8 mouse cellular contexts compared by ENCODE assay signal in genomic region chr1:125912601-125913600, GRCm38 (mm10). TPM values are rescaled to one million over a fixed set of nuclear protein-coding genes. Genes with fewer than 3 reads are reported as not detected.
DNase-seq lines count a peak whose midpoint lies in the region; ATAC-seq lines count a peak whose summit lies in the region.

Gene Lypd1 (minus strand): TSS chr1:125913101.

- 0 out of 2 replicates have a peak within 1 kb of the TSS, but pooled peaks have one; percentile 28 for H3K9ac ChIP-seq in kidney, embryonic 16.5 days (replicated peaks; ENCODE audit: low read length)
- H3K9ac ChIP-seq in hindbrain, embryonic 12.5 days: peak within 1 kb of the TSS; percentile 51
- H3K9ac ChIP-seq in liver, embryonic 13.5 days: no peak within 1 kb of the TSS

- no peak for DNase-seq in kidney, adult 9 months
- peak; percentile 17 for DNase-seq in embryo, embryonic 9.5 days (ENCODE audit: extremely low spot score)
- DNase-seq in liver, embryonic 13.5 days: no peak
- DNase-seq in urinary bladder, postnatal 10 days (ENCODE audit: low spot score): no peak
- DNase-seq in gastrocnemius, postnatal 36 days: no peak
- no peak for DNase-seq in adrenal gland, adult 2 months

- 5% methylated on average over 30 of the region's 30 CpGs for WGBS in kidney, embryonic 16.5 days
- WGBS in hindbrain, embryonic 12.5 days: 5% methylated on average over 30 of the region's 30 CpGs
- WGBS in liver, embryonic 13.5 days (ENCODE audit: insufficient replicate concordance): 9% methylated on average over 30 of the region's 30 CpGs

- H3K4me2 ChIP-seq in kidney, embryonic 16.5 days (replicated peaks; ENCODE audit: low read depth, low read length): peak within 1 kb of the TSS; percentile 93
- peak within 1 kb of the TSS; percentile 81 for H3K4me2 ChIP-seq in hindbrain, embryonic 12.5 days (replicated peaks)
- H3K4me2 ChIP-seq in liver, embryonic 13.5 days: peak within 1 kb of the TSS; percentile 63

- peaks cover 40% of the 10 kb centered on the region for H3K27me3 ChIP-seq in kidney, embryonic 16.5 days (ENCODE audit: insufficient read depth, low read length)
- H3K27me3 ChIP-seq in hindbrain, embryonic 12.5 days: peaks cover 18% of the 10 kb centered on the region
- H3K27me3 ChIP-seq in liver, embryonic 13.5 days: peaks cover 51% of the 10 kb centered on the region

- peak within 1 kb of the TSS; percentile 47 for H3K4me3 ChIP-seq in kidney, embryonic 16.5 days (ENCODE audit: low read length)
- peak within 1 kb of the TSS; percentile 46 for H3K4me3 ChIP-seq in hindbrain, embryonic 12.5 days
- peak within 1 kb of the TSS; percentile 45 for H3K4me3 ChIP-seq in liver, embryonic 13.5 days (replicated peaks)

- no peaks in the 10 kb centered on the region for H3K9me3 ChIP-seq in kidney, embryonic 16.5 days (ENCODE audit: low read length)
- H3K9me3 ChIP-seq in hindbrain, embryonic 12.5 days (replicated peaks): no peaks in the 10 kb centered on the region
- no peaks in the 10 kb centered on the region for H3K9me3 ChIP-seq in liver, embryonic 13.5 days (replicated peaks)

- intact Hi-C loops in gastrocnemius, postnatal 36 days (cut with DNase I): no loop called here

- H3K27ac ChIP-seq in kidney, embryonic 16.5 days (ENCODE audit: low read length): no peak within 1 kb of the TSS
- H3K27ac ChIP-seq in hindbrain, embryonic 12.5 days: peak within 1 kb of the TSS; percentile 49; the same call in 1 of the 2 replicates
- H3K27ac ChIP-seq in liver, embryonic 13.5 days: no peak within 1 kb of the TSS

- peak; percentile 11; the same call in 1 of the 2 replicates for ATAC-seq in kidney, embryonic 16.5 days (ENCODE audit: low FRiP score, low TSS enrichment)
- peak; percentile 27 for ATAC-seq in hindbrain, embryonic 12.5 days (ENCODE audit: low FRiP score)
- no peak for ATAC-seq in liver, embryonic 13.5 days (ENCODE audit: low read depth)

- H3K4me1 ChIP-seq in kidney, embryonic 16.5 days (ENCODE audit: insufficient read depth, low read length): peaks cover 32% of the 10 kb centered on the region
- peaks cover 23% of the 10 kb centered on the region for H3K4me1 ChIP-seq in hindbrain, embryonic 12.5 days
- H3K4me1 ChIP-seq in liver, embryonic 13.5 days (replicated peaks): peaks cover 12% of the 10 kb centered on the region

- no peaks in the 10 kb centered on the region for H3K36me3 ChIP-seq in kidney, embryonic 16.5 days (ENCODE audit: insufficient read depth, low read length)
- H3K36me3 ChIP-seq in hindbrain, embryonic 12.5 days: no peaks in the 10 kb centered on the region
- no peaks in the 10 kb centered on the region for H3K36me3 ChIP-seq in liver, embryonic 13.5 days

RNA-seq across cellular contexts. Expression of gene Lypd1, which starts in this region (rescaled TPM):
- polyA plus RNA-seq in kidney, embryonic 16.5 days (2015; fragmentation: Nextera tagmentation; extraction: Ambion mirVana): 1.3 and 2.5 TPM in 2 replicates
- 20.7 and 24.8 TPM in 2 replicates for polyA plus RNA-seq in hindbrain, embryonic 12.5 days (2016; fragmentation: Nextera tagmentation; extraction: Ambion mirVana)
- polyA plus RNA-seq in liver, embryonic 13.5 days (2015; fragmentation: Nextera tagmentation; extraction: Ambion mirVana): 0.93 and 1.0 TPM in 2 replicates
- not detected for total RNA-seq in gastrocnemius, postnatal 36 days (2021)
- total RNA-seq in adrenal gland, adult 2 months (2021): 10 to 100 TPM in 1 of 2 experiments, 1 to 10 TPM in 1; 8.5 to 20.4 TPM
- 0.98 and 2.0 TPM in 2 replicates for polyA plus RNA-seq in adrenal gland, adult 2 months (2012; rRNA removed)

Comparison
In these comparisons a context has a peak if more than half of its experiments do, and no peak if none do; other contexts are left out.
1. RNA of gene Lypd1 (total RNA-seq): 8.5 to 20.4 TPM in adrenal gland, adult 2 months; not detected in gastrocnemius, postnatal 36 days; every median in the first group is over 4 times any median in the second.
2. Peak in every context shown above with its lines, with median percentiles within 50 percentile points of each other: H3K4me2 ChIP-seq and H3K4me3 ChIP-seq.